Mouse (Mus musculus) central nervous system, embryonic 14 days (tissue): Measurements from ENCODE around the gene Wdtc1. TPM values are rescaled to one million over a fixed set of nuclear protein-coding genes. Genes with fewer than 3 reads are reported as not detected.

Source experiments
- polyA plus RNA-seq: library from polyadenylated mRNA; depleted of rRNA; stranded (reverse); fragments of >200 nt; gene quantifications from 2 replicates; pipeline ENCODE4 v1.2.3, GENCODE M21; 2012; rRNA removed

Wdtc1 gene
- 35.0 and 35.1 TPM in 2 replicates for polyA plus RNA-seq

DNA sequence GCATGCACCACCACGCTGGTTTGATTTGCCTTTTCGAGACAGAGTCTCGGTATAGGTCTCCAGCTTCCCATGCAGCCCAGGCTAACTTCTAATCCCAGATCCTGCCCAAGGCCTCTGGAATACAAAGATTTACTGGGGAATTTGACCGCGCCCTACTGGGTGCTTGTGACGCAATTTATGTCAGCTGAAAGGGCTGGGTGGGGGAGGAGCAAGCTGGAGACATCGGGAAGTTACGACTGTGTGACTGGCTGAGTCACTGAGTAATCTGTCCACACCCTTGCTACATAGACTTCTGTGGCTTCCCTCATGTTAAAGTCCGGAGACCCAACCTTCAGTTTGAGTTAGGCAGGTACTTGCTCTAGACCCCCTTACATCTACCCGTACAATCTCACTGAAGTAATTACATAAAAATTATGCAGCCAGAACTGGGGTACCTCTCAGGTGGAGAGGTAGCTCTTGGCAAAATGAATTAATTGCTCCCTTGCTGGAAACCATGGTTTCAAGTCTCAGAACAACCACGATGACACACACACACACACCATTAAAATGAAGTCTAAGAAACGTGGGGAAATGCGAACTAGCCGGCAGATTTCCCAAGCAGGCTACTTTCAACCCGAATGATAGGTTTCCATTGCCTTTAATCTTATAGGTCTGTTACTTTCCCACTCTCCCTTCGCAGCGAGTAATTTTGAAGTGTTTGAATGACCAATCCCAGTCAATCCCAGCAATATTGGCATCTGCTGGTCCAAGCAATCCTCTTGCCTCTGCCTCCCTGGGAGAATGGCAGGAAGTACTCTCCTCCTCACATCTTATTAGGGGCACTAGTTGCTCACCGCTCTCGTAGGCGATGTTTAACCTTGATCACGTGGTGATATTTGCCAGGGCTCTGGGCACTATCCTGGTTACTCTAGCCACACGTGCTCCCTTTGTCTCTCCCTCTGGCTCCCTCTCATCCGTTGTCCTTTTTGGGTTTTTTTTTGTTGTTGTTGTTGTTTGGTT is at the start of gene Wdtc1:
Gene Wdtc1 (minus strand): TSS at position 115 of the 999 bp plus-strand sequence.

GRCm38 (mm10) chr4:133369553-133370297 is 16.4 kb upstream of the Wdtc1 start, which contains the start of gene Slc9a1:
TSS of gene Slc9a1 (plus strand) at chr4:133369706.

GRCm38 (mm10) chr4:133277104-133278026 is 75.9 kb downstream of the Wdtc1 start, which contains the start of gene Tmem222:
TSS of gene Tmem222 (minus strand) at chr4:133277792.

GRCm38 (mm10) chr4:133262882-133263281 is 90.4 kb downstream of the Wdtc1 start, which contains the start of gene Sytl1:
TSS of gene Sytl1 (minus strand) at chr4:133263113.

Other genes starting within 250 kb of the Wdtc1 start
- gene Wasf2, start 223.0 kb downstream of the Wdtc1 start, polyA plus RNA-seq, result 21.4 and 26.3 TPM in 2 replicates
- 0.75 and 1.6 TPM in 2 replicates for gene Cd164l2, start 141.3 kb downstream of the Wdtc1 start, polyA plus RNA-seq
- 1.1 and 1.5 TPM in 2 replicates for gene Gpr3, start 140.9 kb downstream of the Wdtc1 start, polyA plus RNA-seq
- 1.9 and 2.5 TPM in 2 replicates for gene Map3k6, start 112.7 kb downstream of the Wdtc1 start, polyA plus RNA-seq
- gene Sytl1, start 90.4 kb downstream of the Wdtc1 start, polyA plus RNA-seq, result 1.3 and 1.8 TPM in 2 replicates
- gene Tmem222, start 75.7 kb downstream of the Wdtc1 start, polyA plus RNA-seq, result 120 and 131 TPM in 2 replicates
- 25.2 and 28.1 TPM in 2 replicates for gene Slc9a1, start 16.2 kb upstream of the Wdtc1 start, polyA plus RNA-seq
- 0.17 and 0.44 TPM in 2 replicates for gene Tent5b, start 126.7 kb upstream of the Wdtc1 start, polyA plus RNA-seq
- gene Trnp1, start 145.1 kb upstream of the Wdtc1 start, polyA plus RNA-seq, result 8.0 and 8.1 TPM in 2 replicates
- 0.16 and 1.6 TPM in 2 replicates for gene Kdf1, start 165.5 kb upstream of the Wdtc1 start, polyA plus RNA-seq
- gene Nudc, start 192.5 kb upstream of the Wdtc1 start, polyA plus RNA-seq, result 195 and 203 TPM in 2 replicates
- gene Nr0b2, start 199.9 kb upstream of the Wdtc1 start, polyA plus RNA-seq, result 0.06 TPM in 1 of 2 replicates, not detected in the other
- 8.0 TPM in 2 replicates for gene Gpatch3, start 221.3 kb upstream of the Wdtc1 start, polyA plus RNA-seq
- gene Gpn2, start 230.9 kb upstream of the Wdtc1 start, polyA plus RNA-seq, result 37.9 and 43.5 TPM in 2 replicates
- 3.2 and 15.8 TPM in 2 replicates for gene Sfn, start 248.7 kb upstream of the Wdtc1 start, polyA plus RNA-seq